Mouse (Mus musculus): Measurements from ENCODE around the gene Dsp. TPM values are rescaled to one million over a fixed set of nuclear protein-coding genes. Genes with fewer than 3 reads are reported as not detected.

Dsp gene
- total RNA-seq, 1 experiment from 2014 or later: 0.35 TPM

Other genes with a start within 250 kb of the Dsp start
- 101 and 117 TPM in 2 replicates for gene Ssr1, start 157.1 kb upstream of the Dsp start, total RNA-seq (2017)
- 187 and 196 TPM in 2 replicates for gene Riok1, start 114.3 kb upstream of the Dsp start, total RNA-seq (2017)
- gene Cage1, start 114.2 kb upstream of the Dsp start, total RNA-seq (2017): 2.7 and 4.6 TPM in 2 replicates
- 131 and 143 TPM in 2 replicates for gene Snrnp48, start 53.6 kb downstream of the Dsp start, total RNA-seq (2017)
- gene Bmp6, start 193.8 kb downstream of the Dsp start, total RNA-seq (2017): not detected in 2 replicates